Mouse (Mus musculus) megakaryocyte, embryonic 14.5 days (primary cell): Measurements from ENCODE around the gene Slc5a6. TPM values are rescaled to one million over a fixed set of nuclear protein-coding genes. Genes with fewer than 3 reads are reported as not detected.
A peak's percentile ranks its signal among the peaks of the same experiment; 100 is the strongest.
"Not testable (repeated sequence)": the region's sequence is repeated elsewhere in the genome, so short reads cannot be mapped to it uniquely, and the experiment has no call there.

Experiments
- H3K27me3 ChIP-seq: replicated peaks from 2 replicates; pipeline ENCODE3; 2012; ENCODE audit warnings: inconsistent platforms
- H3K36me3 ChIP-seq: replicated peaks from 2 replicates; pipeline ENCODE3; 2012; ENCODE audit warnings: low read length, inconsistent platforms, mixed read lengths
- H3K4me1 ChIP-seq: 2 replicates; pipeline ENCODE4 v1.6.1; 2012; ENCODE audit warnings: inconsistent platforms
- H3K4me3 ChIP-seq: replicated peaks from 2 replicates; pipeline ENCODE3; 2012; ENCODE audit warnings: moderate library complexity, mild to moderate bottlenecking, inconsistent platforms
- H3K9me3 ChIP-seq: 2 replicates; pipeline ENCODE4 v1.6.1; 2012; ENCODE audit warnings: inconsistent platforms
- FLI1 ChIP-seq: IDR thresholded peaks from 2 replicates; pipeline ENCODE4 v1.6.1; 2012; ENCODE audit warnings: low read length, inconsistent platforms, mixed read lengths
- GATA1 ChIP-seq: IDR thresholded peaks from 3 replicates; pipeline ENCODE4 v1.6.1; 2012; ENCODE audit warnings: mixed read lengths, low read length, inconsistent platforms, borderline replicate concordance
- polyA plus RNA-seq: library from polyadenylated mRNA; stranded (reverse); fragments of >175 nt; gene quantifications from 2 replicates; pipeline ENCODE4 v1.2.3, GENCODE M21; 2012; ENCODE audit warnings: low replicate concordance; ENCODE audit not compliant: insufficient read depth

Gene Slc5a6
- polyA plus RNA-seq, 1 experiment, result 8.2 TPM

DNA sequence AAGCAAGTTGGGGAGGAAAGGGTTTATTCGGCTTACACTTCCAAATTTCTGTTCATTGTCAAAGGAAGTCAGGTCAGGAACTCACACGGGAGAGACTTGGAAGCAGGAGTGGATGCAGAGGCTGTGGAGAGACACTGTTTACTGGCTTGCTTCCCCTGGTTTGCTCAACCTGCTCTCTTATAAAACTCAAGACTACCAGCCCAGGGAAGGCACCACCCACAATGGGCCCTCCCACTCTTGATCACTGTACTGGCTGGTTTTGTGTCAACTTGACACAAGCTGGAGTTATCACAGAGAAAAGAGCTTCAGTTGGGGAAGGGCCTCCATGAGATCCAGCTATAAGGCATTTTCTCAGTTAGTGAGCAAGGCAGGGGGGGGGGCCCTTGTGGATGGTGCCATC is 22.3 kb upstream of the Slc5a6 start:
- Histone ChIP-seq H3K4me3 (no peak overlapping the region), H3K27me3 (no peaks in the 10 kb centered on the region), H3K9me3 (no peaks in the 10 kb centered on the region), H3K4me1 (no peaks in the 10 kb centered on the region; the same call in 1 of the 2 replicates), H3K36me3 (peaks cover 98% of the 10 kb centered on the region)
- TF ChIP-seq GATA1 (no peak), FLI1 (no peak)

DNA sequence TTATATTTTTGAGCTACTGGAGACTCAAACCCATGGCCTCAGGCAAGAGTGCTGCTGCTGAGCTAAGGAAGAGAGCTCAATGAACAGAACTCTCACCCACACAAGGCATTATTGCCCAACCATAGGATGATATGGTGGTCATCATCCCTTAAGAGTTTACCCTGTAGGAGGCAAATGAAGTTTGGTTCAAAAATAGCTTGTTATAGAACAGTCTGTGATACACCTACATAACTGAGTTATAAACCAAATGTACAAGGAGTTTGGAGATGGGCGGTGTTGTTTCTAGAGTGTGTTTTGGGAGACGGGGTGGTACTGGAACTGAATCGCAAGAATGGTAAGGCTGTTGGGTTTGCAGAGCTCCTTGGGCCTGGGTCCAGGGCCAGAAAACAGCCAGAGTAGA is 21.1 kb upstream of the Slc5a6 start:
- TF ChIP-seq GATA1 (no peak), FLI1 (no peak)
- Histone ChIP-seq H3K9me3 (no peaks in the 10 kb centered on the region), H3K36me3 (peaks cover 93% of the 10 kb centered on the region), H3K4me3 (no peak overlapping the region), H3K4me1 (no peaks in the 10 kb centered on the region), H3K27me3 (no peaks in the 10 kb centered on the region)

DNA sequence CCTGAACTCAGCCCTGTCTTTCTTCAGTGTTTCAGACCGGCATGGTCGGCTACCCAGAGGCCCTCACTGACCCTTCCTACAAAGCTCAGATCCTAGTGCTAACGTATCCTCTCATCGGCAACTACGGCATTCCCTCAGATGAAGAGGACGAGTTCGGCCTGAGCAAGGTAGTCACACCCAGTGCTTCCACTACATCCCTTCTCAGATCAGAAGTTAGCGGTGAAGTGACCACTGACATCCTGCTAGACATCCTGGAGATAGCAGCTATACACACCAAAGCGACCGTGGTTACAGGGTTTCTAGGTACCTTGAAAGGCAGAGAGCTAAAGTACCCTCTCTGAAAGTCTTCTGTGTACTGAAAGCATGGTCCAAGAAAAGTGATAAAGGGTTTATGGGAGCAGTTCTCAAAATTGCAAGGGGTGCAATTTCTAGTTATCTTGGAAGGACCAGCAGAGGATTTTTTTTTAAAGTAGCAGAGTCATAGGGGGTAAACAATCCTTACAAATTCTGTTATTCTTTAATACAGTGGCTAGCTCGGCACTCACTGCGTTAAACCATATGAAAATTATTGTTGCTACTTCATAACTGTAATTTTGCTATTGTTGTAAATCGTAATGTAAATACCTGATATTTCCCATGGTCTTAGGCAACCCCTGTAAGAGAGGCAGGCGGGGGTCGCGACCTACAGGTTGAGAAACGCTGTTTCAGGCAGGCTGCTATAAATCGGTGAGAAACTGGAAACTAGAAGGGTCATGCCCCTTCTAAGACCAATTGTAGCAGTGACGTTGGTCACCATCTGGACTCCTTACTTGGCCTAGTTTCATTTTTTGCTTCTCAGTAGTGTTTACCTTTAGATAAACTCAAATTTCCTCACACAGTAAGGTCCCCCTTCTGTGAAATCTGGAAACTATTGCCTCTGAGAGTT is 6.8 kb upstream of the Slc5a6 start:
- peak overlapping the region; percentile 97 for H3K4me3 ChIP-seq
- peaks cover 58% of the 10 kb centered on the region for H3K36me3 ChIP-seq
- H3K27me3 ChIP-seq, result no peaks in the 10 kb centered on the region
- H3K4me1 ChIP-seq, result peaks cover 40% of the 10 kb centered on the region
- TF ChIP-seq FLI1 (no peak), GATA1 (no peak)
- H3K9me3 ChIP-seq, result no peaks in the 10 kb centered on the region

DNA sequence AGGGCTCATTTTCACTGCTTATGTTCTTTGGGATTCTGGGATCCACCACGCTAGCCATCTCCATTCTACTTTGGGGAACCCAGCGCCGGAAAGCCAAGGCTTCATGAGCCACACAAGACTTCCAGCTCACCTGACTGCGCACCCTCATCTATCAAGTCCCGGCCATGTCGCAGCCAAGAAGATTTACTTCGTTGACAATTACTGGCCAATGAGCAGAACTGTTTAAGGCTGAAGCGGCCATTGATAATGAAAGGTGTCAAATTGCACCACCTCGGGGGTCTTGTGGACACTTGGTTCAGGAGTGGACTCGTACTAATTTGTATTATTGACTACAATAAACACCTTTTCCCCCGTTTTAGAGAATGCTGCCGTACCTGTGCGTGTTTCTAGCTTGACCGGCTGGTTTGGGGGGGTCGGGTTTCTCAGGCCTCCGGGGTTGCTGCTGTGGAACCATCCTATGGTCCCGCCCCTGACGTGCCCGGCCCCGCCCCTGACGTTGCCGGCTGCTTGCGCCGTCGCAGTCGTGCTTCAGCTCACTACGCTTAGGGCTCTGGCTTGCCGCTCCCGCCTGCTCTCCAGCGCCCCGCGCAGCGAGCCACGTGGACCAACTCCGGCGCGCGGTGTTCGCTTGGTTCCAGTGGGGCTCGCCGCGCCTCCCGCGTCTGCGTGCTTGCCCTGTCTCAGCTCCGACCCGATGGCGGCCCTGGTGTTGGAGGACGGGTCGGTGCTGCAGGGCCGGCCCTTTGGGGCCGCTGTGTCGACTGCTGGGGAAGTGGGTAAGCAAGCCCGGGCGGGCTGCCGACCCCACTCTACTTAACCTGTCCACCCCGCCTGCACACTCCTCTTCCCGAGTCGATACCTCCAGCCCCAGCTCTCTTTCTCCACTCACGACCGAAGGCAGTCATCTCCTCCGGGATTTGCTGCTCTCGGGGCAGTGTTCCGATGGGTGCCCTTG is 5.8 kb upstream of the Slc5a6 start, which contains the start of gene Cad:
Cad (plus strand) TSS at position 520 of the 955 bp plus-strand sequence.
- Histone ChIP-seq H3K36me3 (peaks cover 48% of the 10 kb centered on the region), H3K27me3 (no peaks in the 10 kb centered on the region), H3K4me1 (peaks cover 46% of the 10 kb centered on the region), H3K9me3 (no peaks in the 10 kb centered on the region), H3K4me3 (peak within 1 kb of the TSS; percentile 97)
- TF ChIP-seq GATA1 (no peak), FLI1 (no peak)

DNA sequence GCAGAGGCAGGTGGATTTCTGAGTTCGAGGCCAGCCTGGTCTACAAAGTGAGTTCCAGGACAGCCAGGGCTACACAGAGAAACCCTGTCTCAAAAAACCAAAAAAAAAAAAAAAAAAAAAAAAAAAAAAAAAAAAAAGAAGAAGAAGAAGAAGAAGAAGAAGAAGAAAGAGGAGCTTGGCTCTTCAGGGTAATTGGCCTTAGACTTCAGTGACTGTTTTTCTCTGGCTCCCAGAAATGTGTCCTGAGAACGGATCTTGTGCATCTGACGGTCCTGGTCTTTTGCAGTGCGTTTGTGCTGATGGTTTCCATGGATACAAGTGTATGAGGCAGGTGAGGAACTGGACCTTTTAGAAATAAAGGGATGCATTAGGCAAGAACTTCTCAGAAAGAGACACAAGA is 5.0 kb upstream of the Slc5a6 start:
- Histone ChIP-seq H3K4me1 (peaks cover 46% of the 10 kb centered on the region), H3K4me3 (peak overlapping the region; percentile 97), H3K36me3 (peaks cover 40% of the 10 kb centered on the region)
- not testable (repeated sequence) for H3K9me3 ChIP-seq, H3K27me3 ChIP-seq

DNA sequence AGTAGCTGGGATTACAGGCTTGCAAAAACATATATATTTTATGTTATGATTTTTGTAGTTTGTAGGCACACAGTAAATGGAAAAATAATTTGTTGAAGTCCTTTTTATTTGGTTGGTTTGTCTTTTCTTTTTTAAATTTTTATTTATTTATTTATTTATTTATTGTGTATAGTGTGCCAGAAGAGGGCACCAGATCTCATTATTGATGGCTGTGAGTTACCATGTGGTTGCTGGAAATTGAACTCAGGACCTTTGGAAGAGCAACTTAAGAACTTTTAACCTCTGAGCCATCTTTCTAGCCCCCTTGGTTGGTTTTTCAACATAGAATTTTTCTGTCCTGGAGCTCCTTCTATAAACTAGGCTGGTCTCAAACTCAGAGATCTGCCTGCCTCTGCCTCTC is 1.7 kb upstream of the Slc5a6 start:
- H3K27me3 ChIP-seq, result no peaks in the 10 kb centered on the region
- H3K36me3 ChIP-seq, result peaks cover 20% of the 10 kb centered on the region
- TF ChIP-seq GATA1 (no peak), FLI1 (no peak)
- no peak overlapping the region for H3K4me3 ChIP-seq
- H3K9me3 ChIP-seq, result no peaks in the 10 kb centered on the region
- H3K4me1 ChIP-seq, result peaks cover 34% of the 10 kb centered on the region

DNA sequence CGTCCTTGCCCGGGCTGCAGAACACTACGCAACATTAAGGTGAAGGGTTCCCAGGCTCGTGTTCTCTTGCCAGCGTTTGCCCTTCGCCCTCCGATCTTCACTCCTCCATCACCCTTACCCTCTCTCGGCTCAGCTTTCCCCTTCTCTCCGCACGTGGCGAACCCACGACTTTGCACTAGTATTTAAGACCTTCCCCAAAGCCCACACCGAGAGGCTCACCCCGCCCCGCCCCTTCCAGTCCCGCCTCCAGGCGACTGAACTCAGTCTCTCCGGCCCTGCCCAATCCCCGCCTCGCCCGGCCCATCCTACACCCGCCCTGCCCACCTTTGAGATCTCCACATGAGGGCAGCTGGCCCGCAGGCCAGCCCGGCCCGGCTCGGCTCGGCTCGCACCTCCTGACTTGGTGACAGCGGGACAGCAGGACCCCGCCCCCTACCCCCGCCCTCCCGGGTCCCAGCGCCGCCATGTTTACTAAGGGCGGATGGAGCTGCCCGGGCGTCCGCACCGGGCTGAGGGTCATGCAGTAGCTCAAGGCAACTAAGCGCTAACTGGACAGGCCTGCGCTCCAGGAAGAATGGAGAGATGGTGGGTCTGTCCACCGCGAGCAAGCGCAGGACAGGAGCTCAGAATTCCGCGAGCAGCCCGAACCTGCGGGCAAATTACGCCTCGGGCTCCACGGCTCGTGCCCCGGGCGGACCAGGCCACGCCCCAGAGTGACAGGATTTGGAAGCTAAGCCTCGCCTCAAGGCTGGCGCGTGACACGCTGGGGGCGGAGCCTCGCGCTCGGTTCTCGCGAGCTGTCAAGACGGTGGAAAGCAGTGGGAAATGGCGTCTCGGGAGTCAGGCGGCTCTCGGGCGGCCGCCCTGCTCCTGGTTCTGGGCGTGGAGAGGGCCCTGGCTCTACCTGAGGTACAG is 619 bp downstream of the Slc5a6 start, which contains the start of gene Atraid:
Atraid (plus strand) TSS at position 465 of the 915 bp plus-strand sequence.
- Histone ChIP-seq H3K4me3 (peak within 1 kb of the TSS; percentile 99), H3K4me1 (peaks cover 22% of the 10 kb centered on the region), H3K36me3 (peaks cover 32% of the 10 kb centered on the region), H3K9me3 (no peaks in the 10 kb centered on the region), H3K27me3 (no peaks in the 10 kb centered on the region)
- TF ChIP-seq FLI1 (no peak), GATA1 (no peak)

DNA sequence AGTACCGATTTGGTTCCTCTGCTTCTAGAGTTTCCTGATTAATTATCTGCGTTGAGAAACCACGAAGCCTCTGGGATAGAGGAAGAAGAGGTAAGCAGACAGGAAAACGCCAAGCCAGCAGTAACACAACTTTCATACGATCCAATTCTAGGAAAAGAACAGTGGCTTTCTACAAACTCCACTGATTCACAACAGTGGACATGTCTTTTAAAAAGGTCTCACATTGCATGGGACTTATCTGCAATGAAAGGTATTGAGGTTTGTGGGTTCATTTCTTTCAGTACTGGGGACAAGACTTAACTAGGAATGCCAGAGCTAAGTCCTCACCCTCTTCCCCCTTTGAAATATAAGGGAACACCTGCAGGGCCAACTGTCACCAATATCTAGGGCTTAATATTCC is 1.6 kb downstream of the Slc5a6 start:
- Histone ChIP-seq H3K4me3 (peak overlapping the region; percentile 99), H3K9me3 (no peaks in the 10 kb centered on the region), H3K36me3 (peaks cover 31% of the 10 kb centered on the region), H3K27me3 (no peaks in the 10 kb centered on the region), H3K4me1 (peaks cover 21% of the 10 kb centered on the region)
- TF ChIP-seq FLI1 (no peak), GATA1 (no peak)

DNA sequence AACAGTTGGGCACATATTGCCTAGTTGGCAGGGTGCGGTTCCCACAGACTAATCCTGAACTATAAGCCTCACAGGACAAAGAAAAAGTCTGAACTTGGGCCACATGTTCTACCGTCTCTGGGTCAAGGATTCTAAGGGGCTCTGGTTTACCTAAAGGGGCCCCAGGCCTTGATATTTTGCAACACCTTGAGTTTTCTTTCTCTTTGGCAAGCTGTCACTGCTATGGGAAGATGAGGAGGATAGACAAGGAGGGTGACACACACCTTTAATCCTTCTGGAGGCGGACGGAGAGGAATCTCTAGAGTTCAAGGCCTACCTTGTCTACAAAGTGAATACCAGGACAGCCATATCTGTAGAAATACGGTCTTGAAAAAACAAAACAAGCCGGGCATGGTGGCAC is 2.3 kb downstream of the Slc5a6 start:
- TF ChIP-seq FLI1 (no peak), GATA1 (no peak)
- Histone ChIP-seq H3K9me3 (no peaks in the 10 kb centered on the region), H3K4me3 (no peak overlapping the region), H3K27me3 (no peaks in the 10 kb centered on the region), H3K36me3 (peaks cover 34% of the 10 kb centered on the region), H3K4me1 (peaks cover 21% of the 10 kb centered on the region)
